Mouse (Mus musculus) lung, postnatal 0 days (tissue): ENCODE measurements around the gene Tarm1.

Source experiments
- CTCF ChIP-seq: IDR thresholded peaks from 2 replicates; pipeline ENCODE4 v1.5.1; 2016; ENCODE audit warnings: antibody characterized with exemption, mild to moderate bottlenecking
- EP300 ChIP-seq: IDR thresholded peaks from 2 replicates; pipeline ENCODE4 v1.6.1; 2016; ENCODE audit warnings: antibody characterized with exemption, mild to moderate bottlenecking, control low read depth

- TF ChIP-seq EP300 (no peak), CTCF (no peak)
These were observed 55.4 kb downstream of the Tarm1 start for GRCm38 (mm10) chr7:3447026-3447425.
